Comparison of ENCODE assay signal across 9 mouse cellular contexts in the genomic region with DNA sequence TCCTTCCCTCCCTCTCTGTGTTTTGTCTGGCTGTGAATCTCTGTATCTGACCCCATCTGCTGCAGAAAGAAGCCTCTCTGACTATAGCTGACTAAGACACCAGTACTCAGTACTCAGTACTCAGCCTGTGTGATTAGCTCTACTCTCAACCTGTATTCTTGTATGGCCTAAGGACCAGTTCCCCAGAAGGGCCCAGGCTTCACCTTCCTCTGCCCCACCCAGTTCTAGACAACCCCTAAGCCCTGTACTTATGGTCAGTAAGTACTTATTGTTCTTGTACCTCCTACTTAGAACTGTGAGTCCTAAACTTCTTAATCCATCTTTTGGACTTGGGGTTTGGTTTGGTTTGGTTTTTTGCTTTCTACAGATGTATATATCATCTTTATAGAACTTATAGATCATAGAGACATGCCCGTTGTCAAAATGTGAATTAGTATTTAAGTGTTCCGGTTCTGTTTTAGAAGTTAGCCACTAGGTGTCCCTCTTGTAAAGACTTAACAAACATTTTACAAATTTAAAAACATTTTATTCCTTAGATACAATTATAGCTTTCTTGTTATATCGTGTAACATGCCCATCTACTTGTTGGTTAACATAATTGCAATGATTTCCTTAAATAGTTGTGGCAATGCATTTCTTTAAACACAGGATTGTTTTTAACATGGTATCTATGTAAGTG. TPM values are rescaled to one million over a fixed set of nuclear protein-coding genes. Genes with fewer than 3 reads are reported as not detected.
DNase-seq lines count a peak whose midpoint lies in the region; ATAC-seq and TF ChIP-seq lines count a peak whose summit lies in the region.
"Had no signal": no experiment of that assay in that cellular context is flagged by ENCODE, and none has a peak within 500 bp of the region (broad histone marks: within the 10 kb centered on the region; RNA-seq: fewer than 3 reads in every experiment).

No protein-coding gene starts in this region.

- peaks cover 0 to 4% of the 10 kb centered on the region in 2 experiments; a peak in 1 of 4 replicates for H3K4me1 ChIP-seq in CH12.LX (ENCODE audit: control insufficient read depth in 1 of 2, insufficient read depth in 2 of 2)
- H3K4me1 ChIP-seq in intestine, postnatal 0 days (replicated peaks; ENCODE audit: control insufficient read depth, insufficient read depth, low read length) = no peaks in the 10 kb centered on the region
- H3K4me1 ChIP-seq: embryonic facial prominence, embryonic 15.5 days had no signal

- TF ChIP-seq POLR2A in CH12.LX (IDR thresholded peaks at IDR 0.05; ENCODE audit: low read depth, low read length) = no peak

- H3K9ac ChIP-seq in CH12.LX (ENCODE audit: insufficient read depth, low read depth) = no peak overlapping the region
- no peak overlapping the region for H3K9ac ChIP-seq in intestine, postnatal 0 days (ENCODE audit: low read depth, low read length)
- H3K9ac ChIP-seq: embryonic facial prominence, embryonic 15.5 days had no signal

- H3K36me3 ChIP-seq in CH12.LX (replicated peaks in 1 of 2; ENCODE audit: control insufficient read depth in 1 of 2, insufficient read depth in 1 of 2, low read length in 1 of 2) = peaks cover 62 to 84% of the 10 kb centered on the region in 2 experiments
- H3K36me3 ChIP-seq in intestine, postnatal 0 days (ENCODE audit: control insufficient read depth, insufficient read depth) = peaks cover 39% of the 10 kb centered on the region

- H3K9me3 ChIP-seq in CH12.LX (replicated peaks; ENCODE audit: low read length) = no peaks in the 10 kb centered on the region
- H3K9me3 ChIP-seq in intestine, postnatal 0 days (ENCODE audit: control insufficient read depth) = no peaks in the 10 kb centered on the region
- H3K9me3 ChIP-seq: embryonic facial prominence, embryonic 15.5 days; megakaryocyte, embryonic 14.5 days had no signal

- in situ Hi-C loops in CH12.LX (cut with MboI; ENCODE audit: low pct_ligation_motif_present, low pct_unique_long_range_greater_than_20kb, low sequenced_read_pairs) = no loop called here

- TF ChIP-seq CTCF in CH12.LX (conservative IDR thresholded peaks at IDR 0.05 in 1 of 2, IDR thresholded peaks at IDR 0.05 in 1 of 2; ENCODE audit: low read depth in 2 of 2, low read length in 2 of 2) = peak in 1 of 2 experiments; percentile 68; a peak in 2 of 4 replicates
- peak; percentile 63 for TF ChIP-seq CTCF in intestine, postnatal 0 days (IDR thresholded peaks at IDR 0.05; ENCODE audit: low read depth)

- no peak for TF ChIP-seq EP300 in CH12.LX (IDR thresholded peaks at IDR 0.05; ENCODE audit: low read length)

- no peak overlapping the region for H3K4me2 ChIP-seq in CH12.LX (ENCODE audit: insufficient read depth, low read depth, poor library complexity, severe bottlenecking)
- H3K4me2 ChIP-seq in intestine, postnatal 0 days (replicated peaks; ENCODE audit: low read depth) = no peak overlapping the region; the same call in 1 of the 2 replicates
- H3K4me2 ChIP-seq: embryonic facial prominence, embryonic 15.5 days had no signal

- dilution Hi-C loops in CH12.LX (cut with MboI; ENCODE audit: extremely low pct_ligation_motif_present, extremely low pct_unique_long_range_greater_than_20kb, low sequenced_read_pairs) = no loop called here

- H3K27me3 ChIP-seq in CH12.LX (replicated peaks) = no peaks in the 10 kb centered on the region
- no peaks in the 10 kb centered on the region for H3K27me3 ChIP-seq in intestine, postnatal 0 days (replicated peaks; ENCODE audit: control insufficient read depth, insufficient read depth, low read length)
- H3K27me3 ChIP-seq: embryonic facial prominence, embryonic 15.5 days; megakaryocyte, embryonic 14.5 days had no signal

- H3K4me3 ChIP-seq in CH12.LX (replicated peaks in 1 of 3; ENCODE audit: low read depth in 2 of 3, low read length in 2 of 3, poor library complexity in 1 of 3) = no peak overlapping the region
- no peak overlapping the region for H3K4me3 ChIP-seq in intestine, postnatal 0 days (ENCODE audit: low read depth, low read length)
- H3K4me3 ChIP-seq: embryonic facial prominence, embryonic 15.5 days; megakaryocyte, embryonic 14.5 days had no signal

- WGBS in intestine, postnatal 0 days = 39% methylated on average over 3 of the region's 3 CpGs

- peak; percentile 17 for DNase-seq in kidney, adult 9 months
- DNase-seq in kidney, postnatal 25 days = no peak
- peak; percentile 23 for DNase-seq in A20 (ENCODE audit: low read depth, low spot score)
- DNase-seq in CH12.LX (ENCODE audit: extremely low read depth) = no peak
- DNase-seq in thymus, postnatal 36 days = no peak
- no peak for DNase-seq in ovary, postnatal 14 days (ENCODE audit: low spot score)

- TF ChIP-seq RAD21 in CH12.LX (IDR thresholded peaks at IDR 0.05; ENCODE audit: low read depth, low read length) = peak; percentile 72

- H3K27ac ChIP-seq in CH12.LX (ENCODE audit: insufficient read depth, low read depth) = no peak overlapping the region
- no peak overlapping the region for H3K27ac ChIP-seq in intestine, postnatal 0 days (ENCODE audit: low read depth, low read length)
- H3K27ac ChIP-seq: embryonic facial prominence, embryonic 15.5 days had no signal

- H3K79me2 ChIP-seq in CH12.LX (replicated peaks; ENCODE audit: control insufficient read depth, extremely low read depth, insufficient read depth, poor library complexity, severe bottlenecking) = no peaks in the 10 kb centered on the region; the same call in none of the 2 replicates

- peak; percentile 25; the same call in 1 of the 2 replicates for ATAC-seq in intestine, postnatal 0 days

TF ChIP-seq in CH12.LX, 34 proteins besides CTCF, POLR2A, EP300 and RAD21:
- TF ChIP-seq ZMIZ1 (IDR thresholded peaks at IDR 0.05; ENCODE audit: low read depth, low read length) = no peak
- peak; percentile 58 for TF ChIP-seq SMC3 (IDR thresholded peaks at IDR 0.05; ENCODE audit: low read depth, low read length)
- no peak for TF ChIP-seq USF1 (IDR thresholded peaks at IDR 0.05; ENCODE audit: low read depth, low read length)

RNA-seq across cellular contexts. Expression of gene Znhit6, which starts 7.7 kb away (rescaled TPM):
- total RNA-seq in CH12.LX (2012; rRNA removed) (54.4 and 73.3 TPM in 2 replicates), CH12.LX (2014; rRNA removed) (58.6 and 67.1 TPM in 2 replicates)
- polyA plus RNA-seq in CH12.LX (2012; ENCODE audit: insufficient read length, low read depth) = 188 and 208 TPM in 2 replicates
- 13.1 and 15.9 TPM in 2 replicates for polyA plus RNA-seq in intestine, postnatal 0 days (2015; fragmentation: Nextera tagmentation; extraction: Ambion mirVana)

Comparison
In these comparisons a context has a peak if more than half of its experiments do, and no peak if none do; other contexts are left out.
1. DNase-seq: peak in kidney, adult 9 months (single experiment) and A20 (single experiment); none in kidney, postnatal 25 days (0 of 2), CH12.LX (single experiment), thymus, postnatal 36 days (0 of 2) and ovary, postnatal 14 days (single experiment).
2. RNA of gene Znhit6, which starts 7.7 kb away (polyA plus RNA-seq): 188 to 208 TPM in CH12.LX; 13.1 to 15.9 TPM in intestine, postnatal 0 days; every median in the first group is over 10 times any median in the second.